Mouse (Mus musculus): ENCODE measurements around the gene Ncor1. TPM values are rescaled to one million over a fixed set of nuclear protein-coding genes. Genes with fewer than 3 reads are reported as not detected.
"Not testable (repeated sequence)": the region's sequence is repeated elsewhere in the genome, so short reads cannot be mapped to it uniquely, and the experiment has no call there.

Ncor1 gene
- polyA plus RNA-seq, 1 experiment from 2014 or later = 211 TPM

DNA sequence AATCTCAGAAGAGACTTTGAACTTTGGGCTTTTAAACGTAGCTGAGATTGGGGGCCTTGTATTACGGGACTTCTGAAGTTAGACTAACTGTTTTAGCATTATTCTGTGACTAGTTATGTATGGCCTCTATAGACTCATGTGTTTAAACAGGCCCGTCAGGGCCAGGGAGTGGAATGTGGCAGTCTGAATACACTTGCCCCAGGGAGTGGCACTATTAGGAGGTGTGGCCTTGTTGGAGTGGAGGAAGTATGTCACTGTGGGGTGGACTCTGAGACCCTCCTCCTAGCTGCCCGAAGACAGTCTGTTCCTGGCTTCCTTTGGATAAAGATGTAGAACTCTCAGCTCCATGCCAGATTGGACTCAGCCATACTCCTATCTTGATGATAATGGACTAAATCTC is 43.3 kb downstream of the Ncor1 start:
- H3K9me3 ChIP-seq (ENCODE audit: control insufficient read depth, low read length) = no peaks in the 10 kb centered on the region
- H3K4me1 ChIP-seq (ENCODE audit: control insufficient read depth, insufficient read depth, low read length) = no peaks in the 10 kb centered on the region
- no peaks in the 10 kb centered on the region for H3K27me3 ChIP-seq (ENCODE audit: control insufficient read depth, insufficient read depth, low read length)
- ATAC-seq (ENCODE audit: low FRiP score, low TSS enrichment) (no peak), DNase-seq (no peak)
- no peak overlapping the region for H3K9ac ChIP-seq (replicated peaks; ENCODE audit: low read length)
- 94% methylated on average over 4 of the region's 4 CpGs for WGBS
- no peak overlapping the region for H3K27ac ChIP-seq (replicated peaks; ENCODE audit: low read depth, low read length)
- no peak overlapping the region for H3K4me2 ChIP-seq (ENCODE audit: low read length)
- peaks cover 28% of the 10 kb centered on the region for H3K36me3 ChIP-seq (ENCODE audit: control insufficient read depth, insufficient read depth, low read length)
- H3K4me3 ChIP-seq (replicated peaks; ENCODE audit: low read depth, low read length) = no peak overlapping the region

DNA sequence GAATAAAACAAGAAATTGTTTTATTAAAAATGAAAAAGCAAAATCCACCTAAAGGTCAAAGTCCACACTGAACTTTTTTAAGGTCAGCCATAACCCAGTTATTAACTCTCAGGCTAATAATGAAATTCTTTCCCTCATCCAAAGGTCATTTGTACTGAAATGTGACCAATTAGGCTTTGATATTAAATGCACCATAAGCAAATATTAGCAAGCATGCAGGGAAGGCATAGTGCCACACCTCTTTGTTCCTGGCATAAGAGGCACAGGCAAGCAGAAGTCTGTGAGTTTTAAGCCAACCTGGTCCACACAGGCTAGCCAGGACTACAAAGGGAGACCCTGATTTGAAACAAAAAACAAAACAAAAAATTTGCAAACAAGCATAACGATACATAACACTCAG is 48.7 kb downstream of the Ncor1 start:
- Histone ChIP-seq H3K4me3 (replicated peaks; ENCODE audit: low read depth, low read length) (no peak overlapping the region), H3K36me3 (ENCODE audit: control insufficient read depth, insufficient read depth, low read length) (peaks cover 23% of the 10 kb centered on the region), H3K27ac (replicated peaks; ENCODE audit: low read depth, low read length) (no peak overlapping the region), H3K4me2 (ENCODE audit: low read length) (no peak overlapping the region), H3K9me3 (ENCODE audit: control insufficient read depth, low read length) (no peaks in the 10 kb centered on the region), H3K27me3 (ENCODE audit: control insufficient read depth, insufficient read depth, low read length) (no peaks in the 10 kb centered on the region), H3K9ac (replicated peaks; ENCODE audit: low read length) (no peak overlapping the region), H3K4me1 (ENCODE audit: control insufficient read depth, insufficient read depth, low read length) (no peaks in the 10 kb centered on the region)
- WGBS = 93% methylated on average over 1 of the region's 1 CpGs
- ATAC-seq (ENCODE audit: low FRiP score, low TSS enrichment) (no peak), DNase-seq (no peak)

DNA sequence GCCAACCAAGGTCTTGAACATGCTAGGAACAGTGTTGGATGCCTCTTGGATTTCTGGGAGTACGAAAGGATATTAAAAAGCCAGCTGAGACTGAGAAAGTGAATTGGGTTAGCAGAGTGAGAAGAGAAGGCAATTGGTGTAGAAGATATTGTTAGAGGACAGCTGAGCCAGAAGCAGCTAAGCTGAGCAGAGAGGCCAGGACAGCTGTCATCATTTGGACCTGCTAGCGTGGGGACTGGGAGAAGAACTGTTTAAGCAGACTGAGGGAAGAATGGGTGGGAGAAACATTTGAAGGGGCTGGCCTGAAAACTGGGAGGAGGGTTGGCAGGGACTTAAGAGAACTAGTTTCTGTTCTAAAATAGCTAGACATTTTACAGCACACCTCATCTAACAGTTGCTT is 49.5 kb downstream of the Ncor1 start:
- WGBS = 98% methylated on average over 2 of the region's 2 CpGs
- no peaks in the 10 kb centered on the region for H3K27me3 ChIP-seq (ENCODE audit: control insufficient read depth, insufficient read depth, low read length)
- peaks cover 16% of the 10 kb centered on the region for H3K36me3 ChIP-seq (ENCODE audit: control insufficient read depth, insufficient read depth, low read length)
- no peak for DNase-seq
- no peak overlapping the region for H3K27ac ChIP-seq (replicated peaks; ENCODE audit: low read depth, low read length)
- no peak overlapping the region for H3K4me2 ChIP-seq (ENCODE audit: low read length)
- no peak overlapping the region for H3K9ac ChIP-seq (replicated peaks; ENCODE audit: low read length)
- no peaks in the 10 kb centered on the region for H3K4me1 ChIP-seq (ENCODE audit: control insufficient read depth, insufficient read depth, low read length)
- no peaks in the 10 kb centered on the region for H3K9me3 ChIP-seq (ENCODE audit: control insufficient read depth, low read length)
- no peak overlapping the region for H3K4me3 ChIP-seq (replicated peaks; ENCODE audit: low read depth, low read length)
- no peak for ATAC-seq (ENCODE audit: low FRiP score, low TSS enrichment)

DNA sequence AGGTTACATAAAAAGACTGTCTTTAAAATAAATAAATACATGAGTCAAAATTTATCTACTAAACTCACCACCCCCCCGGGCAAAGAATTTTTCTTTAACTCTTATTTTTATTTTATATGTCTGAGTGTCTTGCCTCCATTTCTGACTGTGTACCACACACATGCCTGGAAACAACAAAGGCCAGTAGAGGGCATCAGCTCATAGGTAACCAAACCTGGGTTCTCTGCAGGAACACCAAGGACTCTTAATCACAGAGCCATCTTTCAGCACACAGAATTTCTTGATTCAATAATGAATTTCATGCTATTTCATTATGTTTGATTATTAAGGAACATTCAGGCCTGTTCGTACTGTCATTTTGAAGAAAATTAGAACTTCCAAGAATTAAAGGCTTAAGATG is 61.9 kb downstream of the Ncor1 start:
- Histone ChIP-seq H3K4me2 (ENCODE audit: low read length) (no peak overlapping the region), H3K9me3 (ENCODE audit: control insufficient read depth, low read length) (no peaks in the 10 kb centered on the region), H3K27ac (replicated peaks; ENCODE audit: low read depth, low read length) (no peak overlapping the region), H3K9ac (replicated peaks; ENCODE audit: low read length) (no peak overlapping the region), H3K27me3 (ENCODE audit: control insufficient read depth, insufficient read depth, low read length) (no peaks in the 10 kb centered on the region), H3K4me3 (replicated peaks; ENCODE audit: low read depth, low read length) (no peak overlapping the region), H3K36me3 (ENCODE audit: control insufficient read depth, insufficient read depth, low read length) (peaks cover 40% of the 10 kb centered on the region), H3K4me1 (ENCODE audit: control insufficient read depth, insufficient read depth, low read length) (no peaks in the 10 kb centered on the region)
- WGBS = 90% methylated on average over 2 of the region's 2 CpGs
- ATAC-seq (ENCODE audit: low FRiP score, low TSS enrichment) (no peak), DNase-seq (peak; percentile 81)

DNA sequence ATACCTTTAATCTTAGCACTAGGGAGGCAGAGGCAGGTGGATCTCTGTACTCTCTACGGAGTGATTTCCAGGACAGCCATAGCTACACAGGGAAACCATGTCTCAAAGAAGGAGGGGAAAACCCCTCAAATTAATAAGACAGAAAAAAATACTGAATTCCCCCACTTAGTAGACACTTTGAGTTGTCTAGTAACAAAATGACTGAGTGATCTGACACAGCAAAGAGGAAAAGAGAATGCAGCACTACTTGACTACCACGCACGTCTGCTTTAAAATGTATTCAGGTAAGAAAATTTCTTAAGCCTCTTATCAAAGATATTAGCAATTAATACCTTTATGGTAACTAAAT is 70.0 kb downstream of the Ncor1 start:
- Histone ChIP-seq H3K27ac (replicated peaks; ENCODE audit: low read depth, low read length) (no peak overlapping the region), H3K36me3 (ENCODE audit: control insufficient read depth, insufficient read depth, low read length) (peaks cover 64% of the 10 kb centered on the region), H3K4me1 (ENCODE audit: control insufficient read depth, insufficient read depth, low read length) (no peaks in the 10 kb centered on the region), H3K9ac (replicated peaks; ENCODE audit: low read length) (no peak overlapping the region), H3K9me3 (ENCODE audit: control insufficient read depth, low read length) (no peaks in the 10 kb centered on the region), H3K4me3 (replicated peaks; ENCODE audit: low read depth, low read length) (no peak overlapping the region), H3K4me2 (ENCODE audit: low read length) (no peak overlapping the region), H3K27me3 (ENCODE audit: control insufficient read depth, insufficient read depth, low read length) (no peaks in the 10 kb centered on the region)
- DNase-seq = no peak
- WGBS = 98% methylated on average over 3 of the region's 3 CpGs
- ATAC-seq (ENCODE audit: low FRiP score, low TSS enrichment) = no peak

DNA sequence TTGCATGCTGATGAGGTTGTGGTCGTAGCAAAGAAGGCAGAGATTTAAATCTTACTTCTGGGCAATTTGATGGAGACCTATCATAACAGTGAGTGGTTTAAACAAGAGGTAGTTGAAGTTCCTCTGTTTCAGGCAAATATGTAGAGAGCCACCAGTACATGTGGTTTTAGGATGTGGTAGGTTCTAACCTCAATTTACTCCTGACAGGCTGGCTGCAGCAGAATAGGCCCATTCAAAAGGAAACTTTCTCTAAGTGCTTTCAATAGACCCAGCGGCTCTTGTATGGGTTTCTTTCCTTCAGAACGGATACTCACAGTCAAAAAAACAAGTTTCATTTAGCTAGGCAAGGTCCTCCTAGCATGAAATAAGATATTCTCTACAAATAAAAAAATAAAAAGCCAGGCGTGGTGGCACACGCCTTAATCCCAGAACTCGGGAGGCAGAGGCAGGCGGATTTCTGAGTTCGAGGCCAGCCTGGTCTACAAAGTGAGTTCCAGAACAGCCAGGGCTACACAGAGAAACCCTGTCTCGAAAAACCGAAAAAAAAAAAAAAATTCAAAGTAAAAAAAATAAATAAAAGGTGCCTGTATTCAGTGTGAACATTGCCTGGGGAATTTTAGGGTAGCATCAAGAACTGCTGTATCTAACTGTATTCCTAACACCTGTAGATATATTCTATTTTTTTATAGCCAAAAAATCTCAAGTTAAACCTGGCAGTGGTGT is 70.6 kb downstream of the Ncor1 start:
- Histone ChIP-seq H3K4me3 (replicated peaks; ENCODE audit: low read depth, low read length) (no peak overlapping the region), H3K27ac (replicated peaks; ENCODE audit: low read depth, low read length) (no peak overlapping the region), H3K4me1 (ENCODE audit: control insufficient read depth, insufficient read depth, low read length) (no peaks in the 10 kb centered on the region), H3K9me3 (ENCODE audit: control insufficient read depth, low read length) (no peaks in the 10 kb centered on the region), H3K27me3 (ENCODE audit: control insufficient read depth, insufficient read depth, low read length) (no peaks in the 10 kb centered on the region), H3K9ac (replicated peaks; ENCODE audit: low read length) (no peak overlapping the region), H3K4me2 (ENCODE audit: low read length) (no peak overlapping the region), H3K36me3 (ENCODE audit: control insufficient read depth, insufficient read depth, low read length) (peaks cover 68% of the 10 kb centered on the region)
- 90% methylated on average over 10 of the region's 10 CpGs for WGBS
- DNase-seq = no peak
- no peak for ATAC-seq (ENCODE audit: low FRiP score, low TSS enrichment)

DNA sequence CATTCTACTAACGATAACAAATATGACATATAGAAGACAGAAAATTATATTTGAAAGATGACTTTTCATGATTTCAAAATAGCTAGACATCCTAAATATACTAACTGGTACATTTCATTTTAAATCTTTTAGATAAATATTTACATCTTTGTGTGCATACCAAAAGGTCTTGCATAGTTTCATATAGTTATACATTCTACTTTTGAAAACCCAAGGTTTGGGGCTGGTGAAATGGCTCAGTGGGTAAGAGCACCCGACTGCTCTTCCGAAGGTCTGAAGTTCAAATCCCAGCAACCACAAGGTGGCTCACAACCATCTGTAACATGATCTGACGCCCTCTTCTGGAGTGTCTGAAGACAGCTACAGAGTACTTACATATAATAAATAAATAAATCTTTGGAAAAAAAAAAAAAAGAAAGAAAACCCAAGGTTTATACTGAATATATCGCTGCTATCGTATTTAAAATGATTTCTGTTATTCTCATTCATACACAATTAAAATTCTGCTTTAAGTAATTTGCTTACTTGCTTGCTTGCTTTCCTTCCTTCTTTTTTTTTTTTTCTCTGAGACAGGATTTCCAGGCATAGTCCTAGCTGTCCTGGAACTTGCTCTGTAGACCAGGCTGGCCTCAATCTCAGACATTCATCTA is 81.0 kb downstream of the Ncor1 start:
- WGBS = 87% methylated on average over 6 of the region's 6 CpGs
- H3K36me3 ChIP-seq (ENCODE audit: control insufficient read depth, insufficient read depth, low read length) = peaks cover 62% of the 10 kb centered on the region

DNA sequence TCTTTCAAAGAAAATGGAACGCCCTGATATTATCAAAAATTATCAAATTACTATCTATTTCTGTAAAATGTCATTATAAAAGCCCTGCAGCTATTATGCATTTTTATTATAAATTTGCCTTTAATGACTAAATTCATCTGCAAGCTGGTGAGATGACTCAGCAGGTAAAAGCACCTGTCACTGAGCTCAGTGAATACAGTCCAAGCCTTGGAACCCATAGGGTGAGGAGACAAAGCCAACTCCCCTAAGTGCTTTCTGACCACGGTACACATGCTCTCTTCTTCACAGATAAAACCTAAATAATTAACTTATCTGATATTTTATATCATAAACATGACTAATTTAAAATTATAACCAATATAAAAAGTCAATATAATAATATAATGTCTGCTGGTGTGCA is 86.6 kb downstream of the Ncor1 start:
- Histone ChIP-seq H3K27ac (replicated peaks; ENCODE audit: low read depth, low read length) (no peak overlapping the region), H3K36me3 (ENCODE audit: control insufficient read depth, insufficient read depth, low read length) (peaks cover 60% of the 10 kb centered on the region), H3K27me3 (ENCODE audit: control insufficient read depth, insufficient read depth, low read length) (no peaks in the 10 kb centered on the region), H3K4me1 (ENCODE audit: control insufficient read depth, insufficient read depth, low read length) (no peaks in the 10 kb centered on the region), H3K9ac (replicated peaks; ENCODE audit: low read length) (no peak overlapping the region), H3K4me2 (ENCODE audit: low read length) (no peak overlapping the region), H3K9me3 (ENCODE audit: control insufficient read depth, low read length) (no peaks in the 10 kb centered on the region), H3K4me3 (replicated peaks; ENCODE audit: low read depth, low read length) (no peak overlapping the region)
- WGBS = 85% methylated on average over 2 of the region's 2 CpGs
- ATAC-seq (ENCODE audit: low FRiP score, low TSS enrichment) (no peak), DNase-seq (no peak)

More for the DNA sequence above, 81.0 kb downstream of the Ncor1 start:
- H3K27me3 ChIP-seq (ENCODE audit: control insufficient read depth, insufficient read depth, low read length); ATAC-seq (ENCODE audit: low FRiP score, low TSS enrichment); H3K27ac ChIP-seq (replicated peaks; ENCODE audit: low read depth, low read length); H3K4me1 ChIP-seq (ENCODE audit: control insufficient read depth, insufficient read depth, low read length); DNase-seq; H3K4me2 ChIP-seq (ENCODE audit: low read length); H3K9ac ChIP-seq (replicated peaks; ENCODE audit: low read length); H3K9me3 ChIP-seq (ENCODE audit: control insufficient read depth, low read length); H3K4me3 ChIP-seq (replicated peaks; ENCODE audit: low read depth, low read length): not testable (repeated sequence)

DNA sequence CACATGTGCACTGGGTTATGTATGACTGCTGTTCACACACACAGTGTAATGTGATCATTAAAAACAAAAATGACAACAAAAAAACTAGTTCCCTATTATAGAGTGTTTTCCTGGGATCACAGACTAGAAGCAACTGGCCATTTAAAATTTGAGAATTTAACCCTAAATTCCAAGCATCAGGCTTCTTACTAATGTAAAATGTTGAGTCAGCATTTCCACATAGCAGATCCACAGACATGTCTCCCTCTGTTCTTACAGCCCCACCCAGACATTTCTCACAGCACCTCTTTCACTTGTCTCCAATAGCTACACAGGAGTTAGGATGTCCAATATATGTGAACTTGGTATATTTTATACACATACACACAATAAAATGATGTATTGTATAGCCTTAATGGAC is 88.4 kb downstream of the Ncor1 start:
- H3K27ac ChIP-seq (replicated peaks; ENCODE audit: low read depth, low read length) = no peak overlapping the region
- H3K9me3 ChIP-seq (ENCODE audit: control insufficient read depth, low read length) = no peaks in the 10 kb centered on the region
- H3K27me3 ChIP-seq (ENCODE audit: control insufficient read depth, insufficient read depth, low read length) = no peaks in the 10 kb centered on the region
- H3K36me3 ChIP-seq (ENCODE audit: control insufficient read depth, insufficient read depth, low read length) = peaks cover 66% of the 10 kb centered on the region
- H3K4me3 ChIP-seq (replicated peaks; ENCODE audit: low read depth, low read length) = no peak overlapping the region
- DNase-seq (no peak), ATAC-seq (ENCODE audit: low FRiP score, low TSS enrichment) (no peak)
- no peak overlapping the region for H3K4me2 ChIP-seq (ENCODE audit: low read length)
- H3K9ac ChIP-seq (replicated peaks; ENCODE audit: low read length) = no peak overlapping the region
- H3K4me1 ChIP-seq (ENCODE audit: control insufficient read depth, insufficient read depth, low read length) = no peaks in the 10 kb centered on the region
